Mouse (Mus musculus): ENCODE measurements around the gene Casp1. TPM values are rescaled to one million over a fixed set of nuclear protein-coding genes. Genes with fewer than 3 reads are reported as not detected.

Casp1 gene
- polyA plus RNA-seq, 1 experiment from 2014 or later = 3.6 TPM

GRCm38 (mm10) chr9:5308561-5308960, 10.2 kb downstream of the Casp1 start, which contains the start of gene Casp4:
Casp4 (plus strand) TSS chr9:5308828.
- Histone ChIP-seq H3K9me3 (replicated peaks; ENCODE audit: control insufficient read depth, low read length) (no peaks in the 10 kb centered on the region), H3K4me3 (ENCODE audit: low read depth, low read length) (peak within 1 kb of the TSS; percentile 19; the same call in 1 of the 2 replicates), H3K9ac (ENCODE audit: low read depth, low read length) (no peak within 1 kb of the TSS), H3K27me3 (ENCODE audit: control insufficient read depth, insufficient read depth, low read depth, low read length) (no peaks in the 10 kb centered on the region), H3K36me3 (ENCODE audit: control insufficient read depth, insufficient read depth) (no peaks in the 10 kb centered on the region), H3K27ac (ENCODE audit: low read length) (no peak within 1 kb of the TSS), H3K4me2 (ENCODE audit: low read depth, low read length) (no peak within 1 kb of the TSS), H3K4me1 (ENCODE audit: control insufficient read depth, low read depth, low read length) (no peaks in the 10 kb centered on the region)
- 14% methylated on average over 5 of the region's 5 CpGs for WGBS (ENCODE audit: insufficient replicate concordance)
- peak; percentile 51; the same call in 1 of the 2 replicates for ATAC-seq (ENCODE audit: low read depth)

DNA sequence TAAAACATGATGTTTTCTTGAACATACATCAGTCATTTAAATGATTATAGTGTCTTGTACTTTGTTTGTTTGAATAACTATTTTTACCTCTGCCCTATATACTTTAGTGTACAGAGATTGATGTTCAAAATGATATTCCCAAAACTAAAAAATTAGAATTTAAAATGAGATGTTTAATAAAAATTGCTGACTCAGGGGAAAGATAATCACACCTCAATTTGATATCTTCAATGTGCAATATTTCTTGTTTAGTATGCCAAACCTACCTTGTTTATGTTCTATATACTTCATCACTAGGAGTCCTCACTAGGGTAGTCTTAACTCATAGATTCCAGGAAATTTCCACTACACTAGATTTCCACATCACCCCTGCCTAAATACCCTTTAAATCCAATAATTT, 11.8 kb downstream of the Casp1 start:
- no peak overlapping the region for H3K4me2 ChIP-seq (ENCODE audit: low read depth, low read length)
- H3K36me3 ChIP-seq (ENCODE audit: control insufficient read depth, insufficient read depth) = no peaks in the 10 kb centered on the region
- H3K27me3 ChIP-seq (ENCODE audit: control insufficient read depth, insufficient read depth, low read depth, low read length) = no peaks in the 10 kb centered on the region
- H3K9me3 ChIP-seq (replicated peaks; ENCODE audit: control insufficient read depth, low read length) = no peaks in the 10 kb centered on the region
- ATAC-seq (ENCODE audit: low read depth) = no peak
- H3K4me1 ChIP-seq (ENCODE audit: control insufficient read depth, low read depth, low read length) = no peaks in the 10 kb centered on the region
- no peak overlapping the region for H3K9ac ChIP-seq (ENCODE audit: low read depth, low read length)
- no peak overlapping the region for H3K4me3 ChIP-seq (ENCODE audit: low read depth, low read length)
- no peak overlapping the region for H3K27ac ChIP-seq (ENCODE audit: low read length)

GRCm38 (mm10) chr9:5311435-5311834, 13.1 kb downstream of the Casp1 start:
- Histone ChIP-seq H3K9ac (ENCODE audit: low read depth, low read length) (no peak overlapping the region), H3K27ac (ENCODE audit: low read length) (no peak overlapping the region), H3K4me1 (ENCODE audit: control insufficient read depth, low read depth, low read length) (no peaks in the 10 kb centered on the region), H3K4me3 (ENCODE audit: low read depth, low read length) (no peak overlapping the region), H3K4me2 (ENCODE audit: low read depth, low read length) (no peak overlapping the region), H3K27me3 (ENCODE audit: control insufficient read depth, insufficient read depth, low read depth, low read length) (no peaks in the 10 kb centered on the region), H3K9me3 (replicated peaks; ENCODE audit: control insufficient read depth, low read length) (no peaks in the 10 kb centered on the region), H3K36me3 (ENCODE audit: control insufficient read depth, insufficient read depth) (no peaks in the 10 kb centered on the region)
- ATAC-seq (ENCODE audit: low read depth) = no peak
- 44% methylated on average over 4 of the region's 4 CpGs for WGBS (ENCODE audit: insufficient replicate concordance)

- no peak for ATAC-seq (ENCODE audit: low read depth)
- H3K36me3 ChIP-seq (ENCODE audit: control insufficient read depth, insufficient read depth) = no peaks in the 10 kb centered on the region
- H3K27ac ChIP-seq (ENCODE audit: low read length) = no peak overlapping the region
- WGBS (ENCODE audit: insufficient replicate concordance) = 39% methylated on average over 3 of the region's 3 CpGs
- no peaks in the 10 kb centered on the region for H3K4me1 ChIP-seq (ENCODE audit: control insufficient read depth, low read depth, low read length)
- no peak overlapping the region for H3K4me2 ChIP-seq (ENCODE audit: low read depth, low read length)
- no peak overlapping the region for H3K9ac ChIP-seq (ENCODE audit: low read depth, low read length)
- no peak overlapping the region for H3K4me3 ChIP-seq (ENCODE audit: low read depth, low read length)
- no peaks in the 10 kb centered on the region for H3K9me3 ChIP-seq (replicated peaks; ENCODE audit: control insufficient read depth, low read length)
- H3K27me3 ChIP-seq (ENCODE audit: control insufficient read depth, insufficient read depth, low read depth, low read length) = no peaks in the 10 kb centered on the region
Observed at GRCm38 (mm10) chr9:5328204-5328603, 29.9 kb downstream of the Casp1 start.

DNA sequence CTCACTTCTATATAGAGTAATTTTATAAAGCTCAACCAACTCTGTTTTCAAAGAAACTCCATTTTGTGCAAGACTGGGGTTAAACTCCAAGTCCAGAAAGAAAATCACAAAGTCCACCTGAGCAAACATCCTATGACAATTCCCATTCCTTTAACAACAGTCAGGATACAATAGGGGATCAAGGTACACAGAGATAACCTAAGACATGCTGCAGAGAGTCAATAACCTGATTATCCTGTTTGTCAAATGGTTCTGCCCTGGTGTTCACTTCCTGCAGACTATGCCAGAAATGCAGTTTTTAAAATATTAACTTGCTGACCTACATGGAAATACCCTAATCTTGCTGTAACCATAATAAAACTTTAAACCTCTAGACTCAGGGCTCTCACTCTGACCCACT, 34.1 kb downstream of the Casp1 start:
- H3K36me3 ChIP-seq (ENCODE audit: control insufficient read depth, insufficient read depth) = no peaks in the 10 kb centered on the region
- no peak overlapping the region for H3K9ac ChIP-seq (ENCODE audit: low read depth, low read length)
- ATAC-seq (ENCODE audit: low read depth) = no peak
- H3K4me1 ChIP-seq (ENCODE audit: control insufficient read depth, low read depth, low read length) = no peaks in the 10 kb centered on the region
- H3K27me3 ChIP-seq (ENCODE audit: control insufficient read depth, insufficient read depth, low read depth, low read length) = no peaks in the 10 kb centered on the region
- no peak overlapping the region for H3K4me2 ChIP-seq (ENCODE audit: low read depth, low read length)
- no peak overlapping the region for H3K4me3 ChIP-seq (ENCODE audit: low read depth, low read length)
- H3K27ac ChIP-seq (ENCODE audit: low read length) = no peak overlapping the region
- no peaks in the 10 kb centered on the region for H3K9me3 ChIP-seq (replicated peaks; ENCODE audit: control insufficient read depth, low read length)

DNA sequence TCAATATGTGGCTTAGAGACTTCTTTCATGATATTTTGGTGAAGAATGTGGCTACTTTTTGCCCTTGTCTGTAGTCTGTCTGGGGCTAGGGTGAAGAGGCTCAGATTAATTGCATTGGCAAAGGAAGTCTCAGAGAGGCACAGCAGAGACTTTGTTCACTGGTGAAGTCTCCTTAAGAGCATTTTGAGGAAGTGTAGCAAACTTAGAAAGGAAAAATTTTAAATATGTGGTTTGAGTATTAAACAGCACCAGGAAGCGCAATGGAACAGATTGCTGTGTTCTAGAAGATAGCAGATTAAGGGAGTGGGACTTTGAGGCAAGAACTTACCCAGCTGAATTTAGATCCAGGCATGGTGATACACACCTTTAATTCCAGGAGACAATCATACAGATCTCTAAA, 35.1 kb downstream of the Casp1 start:
- no peak overlapping the region for H3K27ac ChIP-seq (ENCODE audit: low read length)

GRCm38 (mm10) chr9:5343092-5343491, 44.8 kb downstream of the Casp1 start:
- no peaks in the 10 kb centered on the region for H3K27me3 ChIP-seq (ENCODE audit: control insufficient read depth, insufficient read depth, low read depth, low read length)
- WGBS (ENCODE audit: insufficient replicate concordance) = 28% methylated on average over 1 of the region's 1 CpGs
- H3K9me3 ChIP-seq (replicated peaks; ENCODE audit: control insufficient read depth, low read length) = no peaks in the 10 kb centered on the region
- no peaks in the 10 kb centered on the region for H3K36me3 ChIP-seq (ENCODE audit: control insufficient read depth, insufficient read depth)
- ATAC-seq (ENCODE audit: low read depth) = no peak
- H3K27ac ChIP-seq (ENCODE audit: low read length) = no peak overlapping the region
- no peak overlapping the region for H3K4me3 ChIP-seq (ENCODE audit: low read depth, low read length)
- H3K4me1 ChIP-seq (ENCODE audit: control insufficient read depth, low read depth, low read length) = no peaks in the 10 kb centered on the region
- no peak overlapping the region for H3K4me2 ChIP-seq (ENCODE audit: low read depth, low read length)
- no peak overlapping the region for H3K9ac ChIP-seq (ENCODE audit: low read depth, low read length)

More for the DNA sequence above, 35.1 kb downstream of the Casp1 start:
- WGBS (ENCODE audit: insufficient replicate concordance) = 47% methylated on average over 1 of the region's 1 CpGs
- Histone ChIP-seq H3K27me3 (ENCODE audit: control insufficient read depth, insufficient read depth, low read depth, low read length) (no peaks in the 10 kb centered on the region), H3K9me3 (replicated peaks; ENCODE audit: control insufficient read depth, low read length) (no peaks in the 10 kb centered on the region), H3K4me1 (ENCODE audit: control insufficient read depth, low read depth, low read length) (no peaks in the 10 kb centered on the region), H3K4me3 (ENCODE audit: low read depth, low read length) (no peak overlapping the region), H3K4me2 (ENCODE audit: low read depth, low read length) (no peak overlapping the region), H3K36me3 (ENCODE audit: control insufficient read depth, insufficient read depth) (no peaks in the 10 kb centered on the region), H3K9ac (ENCODE audit: low read depth, low read length) (no peak overlapping the region)
- ATAC-seq (ENCODE audit: low read depth) = no peak

- no peaks in the 10 kb centered on the region for H3K9me3 ChIP-seq (replicated peaks; ENCODE audit: control insufficient read depth, low read length)
- 59% methylated on average over 4 of the region's 4 CpGs for WGBS (ENCODE audit: insufficient replicate concordance)
- ATAC-seq (ENCODE audit: low read depth) = no peak
Observed at GRCm38 (mm10) chr9:5344090-5344489, 45.8 kb downstream of the Casp1 start.

DNA sequence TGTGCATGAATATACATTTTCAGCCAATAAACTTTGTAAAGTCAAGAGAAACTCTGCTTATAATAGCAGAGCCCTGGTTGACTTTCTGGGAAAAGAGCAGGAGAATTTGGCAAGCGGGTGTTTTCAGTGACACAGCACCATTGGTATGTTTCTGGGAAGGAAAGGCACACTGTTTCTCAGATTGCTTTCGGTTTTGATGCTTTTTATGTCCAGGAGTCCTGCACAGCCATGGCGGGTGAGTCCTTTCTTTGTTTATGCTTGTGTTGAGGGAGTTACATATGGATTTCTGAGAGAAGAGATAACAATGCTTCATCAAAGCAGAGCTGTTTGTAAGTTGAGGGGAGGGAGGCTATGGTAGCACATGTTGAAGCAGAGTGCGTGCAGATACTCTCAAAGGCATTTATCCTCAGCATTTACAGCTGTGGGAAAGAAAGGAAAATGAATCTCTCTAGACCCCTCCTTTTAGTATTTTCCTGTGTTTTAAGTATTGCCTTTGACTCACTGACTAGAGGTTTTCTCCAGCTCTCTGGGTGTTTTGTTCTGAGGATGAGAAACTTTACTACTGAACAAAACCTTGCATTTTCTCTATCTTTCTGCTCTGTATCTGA, 47.1 kb downstream of the Casp1 start, which contains the start of gene Casp12:
Casp12 (plus strand) TSS at position 140 of the 608 bp plus-strand sequence.
- Histone ChIP-seq H3K9ac (ENCODE audit: low read depth, low read length) (no peak within 1 kb of the TSS), H3K4me1 (ENCODE audit: control insufficient read depth, low read depth, low read length) (no peaks in the 10 kb centered on the region), H3K36me3 (ENCODE audit: control insufficient read depth, insufficient read depth) (no peaks in the 10 kb centered on the region), H3K9me3 (replicated peaks; ENCODE audit: control insufficient read depth, low read length) (no peaks in the 10 kb centered on the region), H3K4me3 (ENCODE audit: low read depth, low read length) (no peak within 1 kb of the TSS), H3K4me2 (ENCODE audit: low read depth, low read length) (no peak within 1 kb of the TSS), H3K27ac (ENCODE audit: low read length) (no peak within 1 kb of the TSS), H3K27me3 (ENCODE audit: control insufficient read depth, insufficient read depth, low read depth, low read length) (no peaks in the 10 kb centered on the region)
- no peak for ATAC-seq (ENCODE audit: low read depth)
- 45% methylated on average over 4 of the region's 4 CpGs for WGBS (ENCODE audit: insufficient replicate concordance)

More at GRCm38 (mm10) chr9:5344090-5344489, 45.8 kb downstream of the Casp1 start:
- Histone ChIP-seq H3K36me3 (ENCODE audit: control insufficient read depth, insufficient read depth) (no peaks in the 10 kb centered on the region), H3K4me1 (ENCODE audit: control insufficient read depth, low read depth, low read length) (no peaks in the 10 kb centered on the region), H3K4me2 (ENCODE audit: low read depth, low read length) (no peak overlapping the region), H3K27me3 (ENCODE audit: control insufficient read depth, insufficient read depth, low read depth, low read length) (no peaks in the 10 kb centered on the region), H3K4me3 (ENCODE audit: low read depth, low read length) (no peak overlapping the region), H3K9ac (ENCODE audit: low read depth, low read length) (no peak overlapping the region), H3K27ac (ENCODE audit: low read length) (no peak overlapping the region)

All from liver, embryonic 16.5 days (tissue).